Mouse (Mus musculus) T-cell, adult 2 months (primary cell): Measurements from ENCODE around the gene Dtnbp1.

ENCODE experiments used
- DNase-seq: peaks from one replicate; pipeline ENCODE4 v3.0.0; 2022; ENCODE audit warnings: low spot score

The Dtnbp1 gene

DNA sequence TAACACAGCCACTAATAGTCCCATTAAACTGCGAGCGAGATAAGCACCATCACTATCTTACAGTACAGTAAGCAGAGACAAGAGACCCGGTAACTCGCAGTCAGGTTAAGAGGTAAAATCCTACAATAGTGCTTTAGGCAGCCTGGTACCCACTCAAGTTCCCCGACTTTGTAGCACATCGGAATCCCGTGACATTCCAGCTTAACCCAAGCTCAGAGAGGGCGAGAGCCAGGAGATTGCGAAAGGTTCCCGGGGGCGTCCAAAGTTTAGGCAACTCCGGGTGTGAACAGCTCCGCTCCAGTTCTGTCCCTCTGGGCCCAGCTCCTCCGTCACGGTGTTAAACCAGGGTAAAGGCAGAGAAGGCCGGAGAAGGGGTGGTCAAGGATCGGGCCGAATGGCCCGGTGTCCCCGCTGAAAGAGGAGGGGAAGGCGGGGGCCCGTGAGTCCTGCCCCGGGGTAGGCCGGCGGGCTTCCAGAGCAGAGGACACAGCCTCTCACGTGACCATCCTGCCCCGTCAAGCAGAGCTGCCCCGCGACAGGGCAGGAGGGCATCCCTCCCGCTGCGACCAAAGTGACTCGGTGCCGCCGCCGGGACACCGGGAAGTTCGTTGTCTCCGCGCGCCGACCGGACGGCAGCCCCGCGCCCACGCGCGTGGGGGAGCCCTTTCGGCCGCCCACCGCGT lies 578 bp downstream of the Dtnbp1 start:
- peak; percentile 46 for DNase-seq

DNA sequence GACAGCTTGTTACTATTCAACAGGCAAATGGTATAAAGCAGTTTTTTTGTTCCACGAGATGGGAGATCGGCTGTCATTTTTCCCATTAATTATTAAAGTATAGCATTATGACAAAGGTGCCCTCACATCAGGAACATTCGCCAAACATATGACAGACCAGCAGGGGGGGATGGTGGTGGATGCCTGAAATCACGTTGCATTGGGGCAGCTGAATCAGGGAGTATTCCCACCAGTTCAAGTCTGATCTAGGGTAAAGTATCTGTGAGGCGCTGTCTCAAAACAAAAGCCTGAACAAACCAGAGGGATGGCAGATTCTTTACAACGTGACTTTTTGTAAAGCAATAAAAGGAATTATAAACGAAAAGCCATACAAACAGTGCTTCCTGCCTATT lies 1.1 kb downstream of the Dtnbp1 start:
- DNase-seq: peak; percentile 35

GRCm38 (mm10) chr13:44999211-44999610 lies 2.7 kb downstream of the Dtnbp1 start:
- DNase-seq: no peak

GRCm38 (mm10) chr13:44996339-44996738 lies 5.6 kb downstream of the Dtnbp1 start:
- DNase-seq: no peak

GRCm38 (mm10) chr13:44992550-44993205 lies 9.3 kb downstream of the Dtnbp1 start:
- no peak for DNase-seq

DNA sequence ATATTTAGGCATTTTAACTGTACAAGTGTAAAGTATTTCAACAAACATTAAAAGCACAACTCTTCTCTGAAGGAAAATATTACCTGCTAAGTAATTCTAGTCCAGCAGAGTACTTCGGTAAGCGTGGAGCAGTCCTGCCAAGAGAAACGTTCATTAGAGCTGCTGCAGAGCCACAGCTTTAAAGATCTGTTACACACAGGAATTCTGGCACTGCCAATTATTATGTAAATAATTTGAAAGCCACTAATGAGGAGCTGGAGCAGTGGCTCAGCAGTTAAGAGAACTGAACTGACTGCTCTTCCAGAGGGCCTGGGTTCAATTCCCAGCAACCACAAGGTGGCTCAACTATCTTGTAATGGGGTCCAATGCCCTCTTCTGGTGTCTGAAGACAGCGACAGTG lies 10.0 kb downstream of the Dtnbp1 start:
- DNase-seq: no peak

GRCm38 (mm10) chr13:44990073-44990682 lies 11.8 kb downstream of the Dtnbp1 start:
- DNase-seq: no peak

DNA sequence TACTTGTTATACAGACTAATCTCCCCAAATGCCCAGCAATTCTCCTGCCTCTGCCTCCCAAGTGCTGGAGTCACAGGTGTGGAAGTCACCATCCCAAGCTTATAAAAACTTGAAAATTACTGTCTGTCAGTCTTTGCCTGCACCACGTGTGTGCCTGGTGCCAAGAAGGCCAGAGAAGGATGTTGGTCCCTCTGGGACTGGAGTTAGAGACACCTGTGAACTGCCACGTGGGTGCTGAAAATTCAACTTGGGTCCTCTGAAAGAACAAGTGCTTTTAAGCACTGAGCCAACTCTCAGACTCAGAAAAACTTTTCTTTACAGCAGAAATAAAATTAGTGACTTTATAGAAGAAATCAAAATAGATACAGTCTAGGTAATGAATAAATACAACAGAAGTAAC lies 15.6 kb downstream of the Dtnbp1 start:
- DNase-seq: no peak

GRCm38 (mm10) chr13:44985321-44985720 lies 16.6 kb downstream of the Dtnbp1 start:
- DNase-seq: no peak

DNA sequence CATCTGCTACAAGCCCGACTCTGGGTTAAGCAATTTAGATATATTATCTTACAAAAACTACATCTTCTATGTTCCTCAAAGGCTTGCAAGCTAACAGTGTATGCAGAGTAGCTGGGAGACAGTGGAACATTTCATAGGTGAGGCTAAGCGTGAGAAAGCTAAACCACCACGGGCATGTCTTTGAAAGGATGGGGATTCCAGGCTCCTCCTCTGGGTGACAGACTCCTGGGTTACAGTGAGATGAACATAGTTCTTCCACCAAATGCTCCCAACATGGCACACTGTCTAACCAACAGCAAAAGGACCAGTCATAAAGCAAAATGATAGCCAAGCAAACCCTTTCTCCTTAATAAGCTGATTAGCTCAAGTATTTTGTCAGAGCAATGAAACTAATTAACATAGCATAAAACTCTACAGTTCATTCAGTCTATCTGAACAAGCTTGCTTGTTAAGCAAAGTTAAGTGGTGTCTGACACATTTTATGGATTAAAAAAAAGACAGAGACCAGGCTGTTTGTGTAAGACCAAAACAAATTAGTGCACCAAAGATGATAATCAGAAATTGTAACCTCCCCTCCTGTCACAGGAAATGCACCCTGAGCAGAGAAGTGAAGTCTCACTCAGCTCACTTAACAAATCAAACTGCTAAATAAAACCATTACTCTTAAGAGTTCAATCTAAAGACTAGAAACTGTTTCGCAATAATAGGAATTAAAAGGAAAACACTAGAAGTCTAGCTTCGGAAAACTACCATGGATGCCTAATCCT lies 18.1 kb downstream of the Dtnbp1 start:
- DNase-seq: no peak

DNA sequence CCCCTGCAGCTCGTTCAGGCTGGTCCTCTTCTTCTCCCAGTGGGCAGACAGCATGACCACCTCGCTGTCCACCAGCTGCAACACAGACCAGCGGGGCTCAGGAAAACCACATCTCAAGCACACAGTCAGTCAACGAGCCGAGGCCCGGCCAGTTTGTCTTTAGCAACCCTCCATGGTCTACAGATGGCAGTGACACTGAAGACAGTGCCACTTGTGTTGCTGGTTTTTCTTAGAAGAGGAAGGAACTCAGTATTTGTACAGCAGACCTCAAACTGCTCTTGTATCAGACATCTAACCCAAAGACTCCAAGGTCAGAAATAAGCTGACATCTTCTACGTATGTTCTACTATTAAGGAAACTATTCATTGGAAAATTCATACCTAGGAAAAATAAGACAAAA lies 19.1 kb downstream of the Dtnbp1 start:
- DNase-seq: no peak

GRCm38 (mm10) chr13:44979433-44979832 lies 22.5 kb downstream of the Dtnbp1 start:
- no peak for DNase-seq

DNA sequence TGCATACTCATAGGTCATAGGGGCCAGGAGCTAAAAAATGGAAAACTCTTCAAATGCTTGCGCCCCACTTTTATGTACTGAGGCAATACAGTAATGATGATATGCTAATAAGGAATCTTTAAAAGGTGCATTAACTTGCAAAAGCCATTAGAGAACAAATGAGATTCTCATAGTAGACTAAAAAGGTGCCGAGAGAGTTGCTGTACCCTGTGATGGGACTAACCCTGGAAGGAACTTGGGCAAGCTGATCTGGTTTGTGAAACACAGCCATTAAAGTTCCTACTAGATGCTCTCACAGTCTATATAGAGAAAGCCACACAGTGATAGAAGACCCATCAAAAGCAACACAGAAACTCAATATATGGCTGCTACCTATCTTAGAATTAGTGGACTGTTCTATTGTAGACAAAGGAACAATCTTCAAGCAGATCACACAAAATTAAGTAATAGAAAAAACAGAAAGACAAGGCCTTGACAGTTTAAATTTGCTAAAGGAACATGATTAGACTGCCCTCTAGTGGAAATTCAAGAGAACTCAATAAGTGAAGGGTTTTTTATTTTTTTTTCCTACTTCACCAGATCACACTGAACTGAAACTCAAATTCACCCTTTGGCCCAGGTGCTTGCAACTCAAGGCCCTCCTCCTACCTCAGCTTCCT lies 24.3 kb downstream of the Dtnbp1 start:
- DNase-seq: no peak

DNA sequence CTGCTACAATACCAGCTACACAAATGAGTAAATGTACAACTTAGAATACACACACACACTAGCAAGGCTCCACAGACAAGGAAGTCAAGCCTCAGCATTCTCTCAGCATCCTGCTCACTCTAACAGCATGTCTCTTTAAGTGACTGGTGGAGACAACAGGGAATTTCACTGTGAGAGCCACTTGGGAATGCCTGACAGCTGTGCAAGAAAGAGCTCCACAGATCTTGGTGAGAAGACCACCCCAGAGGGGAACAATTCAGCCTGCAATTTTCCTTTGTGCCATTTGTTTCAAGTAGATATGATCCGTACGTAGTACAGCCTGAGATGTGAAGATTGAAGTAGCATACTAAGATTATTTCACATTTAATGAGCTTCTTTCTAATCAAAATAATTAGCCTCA lies 24.9 kb downstream of the Dtnbp1 start:
- DNase-seq: no peak

DNA sequence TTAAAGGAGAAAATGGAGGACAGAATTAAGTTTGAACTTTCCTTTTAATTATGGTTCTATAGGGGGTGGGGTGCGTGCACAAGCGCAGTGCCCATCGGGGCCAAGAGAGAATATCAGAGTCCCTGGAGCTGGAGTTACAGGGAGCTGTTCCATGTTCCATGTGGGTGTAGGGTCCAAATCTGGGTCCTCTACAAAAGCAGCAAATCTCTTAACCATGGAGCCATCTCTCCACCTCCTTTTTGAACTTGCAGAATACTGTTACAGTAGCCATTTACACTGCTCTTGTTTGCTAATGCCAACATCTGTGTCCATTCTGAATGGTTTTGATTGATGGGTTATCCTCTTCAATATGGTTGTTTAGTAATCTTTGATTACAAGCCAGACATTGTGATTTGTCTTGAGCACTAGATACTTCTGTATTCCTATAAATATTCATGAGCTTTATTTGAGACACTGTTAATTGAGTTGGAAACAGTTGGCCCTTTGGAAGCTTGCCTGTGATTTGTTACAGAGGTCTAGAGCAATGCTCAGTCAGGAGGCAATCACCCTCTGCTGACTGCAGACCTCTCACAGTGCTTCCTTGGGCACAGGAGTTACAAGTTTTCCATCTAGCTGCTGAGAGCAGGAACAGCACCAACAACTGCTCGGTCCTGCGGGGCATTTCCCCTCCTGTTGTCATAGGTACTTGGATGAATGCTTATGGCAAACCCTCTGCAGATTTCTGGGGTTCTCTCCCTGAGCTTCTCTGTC lies 41.2 kb downstream of the Dtnbp1 start:
- DNase-seq: no peak

GRCm38 (mm10) chr13:44957049-44957448 lies 44.9 kb downstream of the Dtnbp1 start:
- no peak for DNase-seq

- no peak for DNase-seq
Measured at GRCm38 (mm10) chr13:44955781-44956180, 46.2 kb downstream of the Dtnbp1 start.

- no peak for DNase-seq
Measured at GRCm38 (mm10) chr13:44954232-44954568, 47.7 kb downstream of the Dtnbp1 start.

DNA sequence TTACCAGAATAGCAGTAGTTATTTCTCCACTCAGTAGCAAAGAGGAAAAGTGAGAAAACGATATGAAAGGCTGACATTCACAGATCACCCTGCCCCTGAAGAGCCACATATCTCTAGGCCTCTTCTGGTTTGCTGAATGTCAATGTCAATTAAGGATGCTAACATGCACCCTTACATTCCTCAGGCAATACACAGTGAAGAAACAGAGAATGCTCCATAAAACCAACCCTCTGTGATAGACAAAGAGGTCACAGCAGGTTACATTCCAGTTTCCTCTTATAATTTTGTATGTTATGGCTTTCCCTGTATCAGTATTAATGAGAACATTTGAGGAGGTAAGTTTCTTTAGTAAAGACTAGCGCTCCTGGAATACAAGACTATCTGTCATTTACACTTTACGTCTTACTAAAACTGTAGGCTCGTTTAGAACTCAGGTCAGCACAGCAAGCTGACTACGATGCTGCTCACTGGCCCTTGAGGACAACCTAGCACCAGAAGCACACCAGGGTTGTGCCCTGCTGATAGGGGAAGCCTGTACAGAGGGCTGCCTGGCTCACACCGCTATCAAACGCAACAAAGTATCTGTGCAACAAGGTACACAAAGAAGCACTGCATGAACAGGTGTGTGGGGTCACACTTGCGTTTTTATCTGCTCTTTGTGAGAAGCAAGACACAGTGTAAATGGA lies 48.3 kb downstream of the Dtnbp1 start:
- no peak for DNase-seq

- no peak for DNase-seq
Measured at GRCm38 (mm10) chr13:44952393-44953086, 49.4 kb downstream of the Dtnbp1 start.
